Mouse (Mus musculus) CH12.LX (cell line): ENCODE measurements around the gene Pars2. TPM values are rescaled to one million over a fixed set of nuclear protein-coding genes. Genes with fewer than 3 reads are reported as not detected.

Experiments
- DNase-seq: peaks from one replicate; pipeline ENCODE4 v3.0.0-alpha.2; 2013; ENCODE audit errors: extremely low read depth
- H3K27ac ChIP-seq: 2 replicates; pipeline ENCODE4 v1.5.1; 2012; ENCODE audit warnings: low read depth, mild to moderate bottlenecking, control low read depth, moderate library complexity; ENCODE audit not compliant: insufficient read depth
- H3K27me3 ChIP-seq: replicated peaks from 2 replicates; pipeline ENCODE3; 2012; ENCODE audit warnings: inconsistent platforms
- H3K36me3 ChIP-seq, 2 experiments: replicated peaks in 1 of 2; 2 replicates each; pipeline versions ENCODE3 to v1.6.1; 2012; ENCODE audit warnings: inconsistent platforms in 1 of 2, low read length in 1 of 2, mild to moderate bottlenecking in 1 of 2, mixed read lengths in 1 of 2, moderate library complexity in 1 of 2; ENCODE audit not compliant: control insufficient read depth in 1 of 2, insufficient read depth in 1 of 2
- H3K4me1 ChIP-seq, 2 experiments: 2 replicates each; pipeline ENCODE4 v1.6.1; 2012; ENCODE audit warnings: inconsistent platforms in 1 of 2, moderate library complexity in 1 of 2; ENCODE audit not compliant: insufficient read depth in 2 of 2, control insufficient read depth in 1 of 2
- H3K4me2 ChIP-seq: 2 replicates; pipeline ENCODE4 v1.6.1; 2012; ENCODE audit warnings: low read depth, mild to moderate bottlenecking, control low read depth; ENCODE audit not compliant: poor library complexity, insufficient read depth, severe bottlenecking
- H3K4me3 ChIP-seq, 3 experiments: fragments of 150-350 bp in 1 of 3; sonication (generic) in 1 of 3; replicated peaks in 1 of 3; 2 replicates each; pipeline versions ENCODE3 to v1.5.1; 2011 to 2012; ENCODE audit warnings: low read depth in 2 of 3, low read length in 2 of 3, mild to moderate bottlenecking in 2 of 3, moderate library complexity in 2 of 3, control low read depth in 1 of 3, improper control_type of control experiment in 1 of 3, inconsistent platforms in 1 of 3, mixed read lengths in 1 of 3; ENCODE audit not compliant: poor library complexity in 1 of 3
- H3K79me2 ChIP-seq: replicated peaks from 2 replicates; pipeline ENCODE4 v1.6.1; 2012; ENCODE audit warnings: mild to moderate bottlenecking, moderate library complexity; ENCODE audit not compliant: control insufficient read depth, poor library complexity, insufficient read depth, severe bottlenecking; ENCODE audit errors: extremely low read depth
- H3K9ac ChIP-seq: 2 replicates; pipeline ENCODE4 v1.6.1; 2012; ENCODE audit warnings: low read depth, mild to moderate bottlenecking, control low read depth, moderate library complexity; ENCODE audit not compliant: insufficient read depth
- H3K9me3 ChIP-seq: replicated peaks from 2 replicates; pipeline ENCODE3; 2012; ENCODE audit warnings: low read length, inconsistent platforms, mixed read lengths
- BHLHE40 ChIP-seq: IDR thresholded peaks from 2 replicates; pipeline ENCODE4 v1.6.1; 2011; ENCODE audit warnings: mild to moderate bottlenecking, low read depth, low read length, improper control_type of control experiment
- CHD1 ChIP-seq: IDR thresholded peaks from 2 replicates; pipeline ENCODE4 v1.6.1; 2012; ENCODE audit warnings: low read depth, low read length, improper control_type of control experiment, inconsistent platforms
- CHD2 ChIP-seq: IDR thresholded peaks from 2 replicates; pipeline ENCODE4 v1.6.1; 2011; ENCODE audit warnings: low read length, improper control_type of control experiment
- CTCF ChIP-seq, 2 experiments: IDR thresholded peaks in 1 of 2; conservative IDR thresholded peaks in 1 of 2; 2 replicates each; pipeline ENCODE4 v1.5.1; 2011 to 2012; ENCODE audit warnings: low read depth in 2 of 2, low read length in 2 of 2, improper control_type of control experiment in 1 of 2, inconsistent platforms in 1 of 2, mild to moderate bottlenecking in 1 of 2, moderate library complexity in 1 of 2
- E2F4 ChIP-seq: IDR thresholded peaks from 2 replicates; pipeline ENCODE4 v1.6.1; 2011; ENCODE audit warnings: low read depth, low read length, improper control_type of control experiment; ENCODE audit not compliant: insufficient replicate concordance
- ELF1 ChIP-seq: IDR thresholded peaks from 2 replicates; pipeline ENCODE4 v1.6.1; 2014; ENCODE audit warnings: low read depth, mild to moderate bottlenecking, inconsistent platforms, low read length, improper control_type of control experiment
- EP300 ChIP-seq: IDR thresholded peaks from 2 replicates; pipeline ENCODE4 v1.6.1; 2011; ENCODE audit warnings: low read length, improper control_type of control experiment
- ETS1 ChIP-seq: conservative IDR thresholded peaks from 2 replicates; pipeline ENCODE4 v1.6.1; 2012; ENCODE audit warnings: low read depth, mild to moderate bottlenecking, inconsistent platforms, low read length, improper control_type of control experiment, moderate library complexity
- GABPA ChIP-seq: IDR thresholded peaks from 2 replicates; pipeline ENCODE4 v1.6.1; 2012; ENCODE audit warnings: low read depth, low read length, improper control_type of control experiment, inconsistent platforms; ENCODE audit not compliant: insufficient replicate concordance
- HCFC1 ChIP-seq: IDR thresholded peaks from 2 replicates; pipeline ENCODE4 v1.6.1; 2012; ENCODE audit warnings: low read depth, mild to moderate bottlenecking, inconsistent platforms, low read length, improper control_type of control experiment
- IRF4 ChIP-seq: IDR thresholded peaks from 2 replicates; pipeline ENCODE4 v1.6.1; 2014; ENCODE audit warnings: low read depth, mild to moderate bottlenecking, inconsistent platforms, low read length, improper control_type of control experiment
- JUN ChIP-seq: IDR thresholded peaks from 2 replicates; pipeline ENCODE4 v1.6.1; 2011; ENCODE audit warnings: low read depth, mild to moderate bottlenecking, low read length, improper control_type of control experiment, moderate library complexity; ENCODE audit not compliant: insufficient read depth
- JUND ChIP-seq: conservative IDR thresholded peaks from 2 replicates; pipeline ENCODE4 v1.6.1; 2011; ENCODE audit warnings: low read depth, low read length, improper control_type of control experiment
- KAT2A ChIP-seq: IDR thresholded peaks from 2 replicates; pipeline ENCODE4 v1.6.1; 2012; ENCODE audit warnings: low read length, improper control_type of control experiment, inconsistent platforms; ENCODE audit not compliant: insufficient replicate concordance
- MAFK ChIP-seq: IDR thresholded peaks from 2 replicates; pipeline ENCODE4 v1.6.1; 2011; ENCODE audit warnings: low read length, improper control_type of control experiment; ENCODE audit not compliant: insufficient replicate concordance
- MAX ChIP-seq: IDR thresholded peaks from 2 replicates; pipeline ENCODE4 v1.6.1; 2011; ENCODE audit warnings: low read length, improper control_type of control experiment
- MAZ ChIP-seq: IDR thresholded peaks from 2 replicates; pipeline ENCODE4 v1.6.1; 2012; ENCODE audit warnings: low read depth, mild to moderate bottlenecking, inconsistent platforms, low read length, improper control_type of control experiment, moderate library complexity
- MEF2A ChIP-seq: IDR thresholded peaks from 2 replicates; pipeline ENCODE4 v1.6.1; 2014; ENCODE audit warnings: low read depth, mild to moderate bottlenecking, inconsistent platforms, low read length, improper control_type of control experiment, borderline replicate concordance
- MXI1 ChIP-seq: IDR thresholded peaks from 2 replicates; pipeline ENCODE4 v1.6.1; 2011; ENCODE audit warnings: mild to moderate bottlenecking, low read depth, low read length, improper control_type of control experiment
- MYC ChIP-seq: IDR thresholded peaks from 2 replicates; pipeline ENCODE4 v1.6.1; 2011; ENCODE audit warnings: low read depth, mild to moderate bottlenecking, improper control_type of control experiment, low read length
- NELFE ChIP-seq: IDR thresholded peaks from 2 replicates; pipeline ENCODE4 v1.6.1; 2011; ENCODE audit warnings: low read depth, low read length, improper control_type of control experiment
- NRF1 ChIP-seq: IDR thresholded peaks from 2 replicates; pipeline ENCODE4 v1.6.1; 2014; ENCODE audit warnings: low read depth, mild to moderate bottlenecking, inconsistent platforms, low read length, improper control_type of control experiment, moderate library complexity
- PAX5 ChIP-seq: IDR thresholded peaks from 2 replicates; pipeline ENCODE4 v1.6.1; 2012; ENCODE audit warnings: low read length, inconsistent platforms, mixed read lengths
- POLR2A ChIP-seq: IDR thresholded peaks from 2 replicates; pipeline ENCODE4 v1.6.1; 2011; ENCODE audit warnings: low read depth, mild to moderate bottlenecking, improper control_type of control experiment, low read length
- POLR2AphosphoS2 ChIP-seq: IDR thresholded peaks from 2 replicates; pipeline ENCODE4 v1.6.1; 2011; ENCODE audit warnings: low read depth, low read length, improper control_type of control experiment
- RAD21 ChIP-seq: IDR thresholded peaks from 2 replicates; pipeline ENCODE4 v1.6.1; 2011; ENCODE audit warnings: low read depth, mild to moderate bottlenecking, low read length, improper control_type of control experiment, moderate library complexity
- RCOR1 ChIP-seq: conservative IDR thresholded peaks from 2 replicates; pipeline ENCODE4 v1.6.1; 2012; ENCODE audit warnings: low read depth, mild to moderate bottlenecking, inconsistent platforms, low read length, improper control_type of control experiment
- SIN3A ChIP-seq: IDR thresholded peaks from 2 replicates; pipeline ENCODE4 v1.6.1; 2012; ENCODE audit warnings: low read length, improper control_type of control experiment, inconsistent platforms
- SMC3 ChIP-seq: IDR thresholded peaks from 2 replicates; pipeline ENCODE4 v1.6.1; 2011; ENCODE audit warnings: low read depth, low read length, improper control_type of control experiment
- TBP ChIP-seq: conservative IDR thresholded peaks from 2 replicates; pipeline ENCODE4 v1.6.1; 2011; ENCODE audit warnings: low read depth, low read length, improper control_type of control experiment
- TCF12 ChIP-seq: IDR thresholded peaks from 2 replicates; pipeline ENCODE4 v1.6.1; 2014; ENCODE audit warnings: low read depth, mild to moderate bottlenecking, inconsistent platforms, low read length, improper control_type of control experiment
- UBTF ChIP-seq: IDR thresholded peaks from 2 replicates; pipeline ENCODE4 v1.6.1; 2012; ENCODE audit warnings: low read depth, mild to moderate bottlenecking, inconsistent platforms, low read length, improper control_type of control experiment, moderate library complexity
- USF1 ChIP-seq: IDR thresholded peaks from 2 replicates; pipeline ENCODE4 v1.6.1; 2014; ENCODE audit warnings: low read depth, mild to moderate bottlenecking, inconsistent platforms, low read length, improper control_type of control experiment
- USF2 ChIP-seq: conservative IDR thresholded peaks from 2 replicates; pipeline ENCODE4 v1.6.1; 2011; ENCODE audit warnings: low read depth, low read length, improper control_type of control experiment
- ZC3H11A ChIP-seq: IDR thresholded peaks from 2 replicates; pipeline ENCODE4 v1.6.1; 2012; ENCODE audit warnings: low read depth, mild to moderate bottlenecking, inconsistent platforms, low read length, improper control_type of control experiment
- ZKSCAN1 ChIP-seq: IDR thresholded peaks from 2 replicates; pipeline ENCODE4 v1.6.1; 2012; ENCODE audit warnings: low read depth, inconsistent platforms, low read length, improper control_type of control experiment, borderline replicate concordance
- ZMIZ1 ChIP-seq: IDR thresholded peaks from 2 replicates; pipeline ENCODE4 v1.6.1; 2012; ENCODE audit warnings: low read depth, mild to moderate bottlenecking, inconsistent platforms, low read length, improper control_type of control experiment
- ZNF384 ChIP-seq: IDR thresholded peaks from 2 replicates; pipeline ENCODE4 v1.6.1; 2012; ENCODE audit warnings: low read depth, low read length, improper control_type of control experiment, inconsistent platforms
- dilution Hi-C: fragments of 300-500 bp; cut with MboI; formaldehyde crosslinking; loops from 2 replicates; pipeline ENCODE4 v1.14.3; 2020; ENCODE audit warnings: low sequenced_read_pairs; ENCODE audit not compliant: extremely low pct_unique_long_range_greater_than_20kb, extremely low pct_ligation_motif_present
- in situ Hi-C: fragments of 300-500 bp; cut with MboI; formaldehyde crosslinking; loops from 3 replicates; pipeline ENCODE4 v1.14.3; 2019; ENCODE audit warnings: low sequenced_read_pairs, low pct_ligation_motif_present, low pct_unique_long_range_greater_than_20kb, mixed read lengths
- polyA plus RNA-seq: library from polyadenylated mRNA; unstranded; fragments of >175 nt; gene quantifications from 2 replicates; pipeline ENCODE4 v1.2.1, GENCODE M21; 2012; ENCODE audit warnings: low read depth; ENCODE audit not compliant: insufficient read length
- total RNA-seq, 2 experiments: library from RNA; depleted of rRNA; stranded (reverse); fragments of 300-350 nt in 1 of 2; fragments of >200 nt in 1 of 2; gene quantifications; 2 replicates each; pipeline ENCODE4 v1.2.3; 2012 to 2014

Gene Pars2
- total RNA-seq (2012; rRNA removed) (14.9 and 17.1 TPM in 2 replicates), total RNA-seq (2014; rRNA removed) (11.1 and 13.0 TPM in 2 replicates), polyA plus RNA-seq (9.3 and 11.1 TPM in 2 replicates)

DNA sequence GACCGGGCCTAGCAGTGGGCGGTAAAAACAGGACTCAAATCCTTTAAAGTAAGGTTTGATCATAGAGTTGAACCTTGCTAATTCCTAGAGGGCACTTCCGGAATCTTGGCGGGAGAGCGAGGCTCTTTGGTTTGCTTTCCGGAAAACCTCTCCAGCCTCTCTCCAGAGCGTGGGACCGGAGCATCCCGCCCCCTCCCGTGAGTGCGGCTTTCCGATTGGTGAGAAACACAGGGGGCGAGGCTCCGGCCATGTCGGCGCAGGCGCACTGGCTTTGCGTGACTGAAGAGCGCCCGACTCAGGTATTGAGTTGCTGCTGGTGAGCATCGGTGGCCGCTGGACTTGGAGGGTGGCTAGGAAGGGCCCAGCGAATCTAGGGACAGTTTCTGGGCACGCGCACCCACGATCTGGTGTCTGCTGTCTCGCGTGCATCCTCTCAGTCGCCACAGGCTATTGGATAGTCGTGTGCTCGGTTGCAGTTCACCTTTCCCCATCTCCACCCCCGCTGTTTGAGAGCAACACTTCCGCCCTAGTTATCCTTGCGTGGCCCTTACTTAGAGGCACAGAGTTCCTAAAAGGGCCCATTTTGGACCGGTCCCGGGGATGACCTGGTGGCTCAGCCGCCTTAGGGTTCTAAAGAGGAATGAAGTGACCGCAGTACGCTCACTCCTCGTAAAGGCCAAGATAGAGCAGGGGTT is at the start of gene Pars2:
TSS of gene Pars2 (plus strand) at position 237 of the 695 bp plus-strand sequence.
- H3K79me2 ChIP-seq: peaks cover 9% of the 10 kb centered on the region
- dilution Hi-C loops: no loop called here
- TF ChIP-seq PAX5 (no peak), MEF2A (no peak; the same call in 1 of the 2 replicates), ZMIZ1 (0 out of 2 replicates have a peak, but pooled peaks have one; percentile 27), POLR2AphosphoS2 (peak; percentile 80; the same call in 1 of the 2 replicates), HCFC1 (peak; percentile 89), MYC (0 out of 2 replicates have a peak, but pooled peaks have one; percentile 25), BHLHE40 (peak; percentile 65), CHD1 (no peak), MXI1 (peak; percentile 50; the same call in 1 of the 2 replicates), E2F4 (peak; percentile 98), SIN3A (peak; percentile 73), ZC3H11A (no peak), NELFE (peak; percentile 76), ETS1 (0 out of 2 replicates have a peak, but pooled peaks have one; percentile 26), MAX (peak; percentile 10; the same call in 1 of the 2 replicates), POLR2A (peak; percentile 95), RAD21 (no peak), JUN (no peak), CHD2 (no peak), ZNF384 (no peak), MAZ (no peak; the same call in 1 of the 2 replicates), EP300 (no peak), IRF4 (no peak; the same call in 1 of the 2 replicates), SMC3 (no peak), UBTF (no peak), USF2 (no peak), MAFK (no peak), ZKSCAN1 (no peak), TCF12 (peak; percentile 83; the same call in 1 of the 2 replicates), JUND (no peak), KAT2A (peak; percentile 81), CTCF (conservative IDR thresholded peaks at IDR 0.05 in 1 of 2, IDR thresholded peaks at IDR 0.05 in 1 of 2; ENCODE audit: low read depth in 2 of 2, low read length in 2 of 2) (no peak), ELF1 (peak; percentile 92), NRF1 (peak; percentile 92), TBP (peak; percentile 77), USF1 (no peak), RCOR1 (no peak), GABPA (no peak; the same call in 1 of the 2 replicates)
- DNase-seq: peak; percentile 98
- peak within 1 kb of the TSS; percentile 81 for H3K9ac ChIP-seq
- H3K27ac ChIP-seq: peak within 1 kb of the TSS; percentile 27
- peak within 1 kb of the TSS; percentile 76 to 86 (median 77) for H3K4me3 ChIP-seq
- no peaks in the 10 kb centered on the region for H3K27me3 ChIP-seq
- peaks cover 25 to 35% of the 10 kb centered on the region in 2 experiments for H3K36me3 ChIP-seq
- peak within 1 kb of the TSS; percentile 64 for H3K4me2 ChIP-seq
- in situ Hi-C loops: no loop called here
- peaks cover 6 to 36% of the 10 kb centered on the region in 2 experiments for H3K4me1 ChIP-seq
- no peaks in the 10 kb centered on the region for H3K9me3 ChIP-seq
